Mouse (Mus musculus) activated CD4-positive, CD25-positive, alpha-beta regulatory T cell (primary cell): ENCODE measurements around the gene Mmaa. TPM values are rescaled to one million over a fixed set of nuclear protein-coding genes. Genes with fewer than 3 reads are reported as not detected.

Source experiments
- polyA plus RNA-seq, 2 experiments: library from polyadenylated mRNA; unstranded; fragments of 100-300 nt; shearing (Covaris generic); gene quantifications; one replicate each; pipeline ENCODE4 v1.2.1; 2017

Gene Mmaa
- 1 to 10 TPM; 6.5 to 6.8 TPM for polyA plus RNA-seq

DNA sequence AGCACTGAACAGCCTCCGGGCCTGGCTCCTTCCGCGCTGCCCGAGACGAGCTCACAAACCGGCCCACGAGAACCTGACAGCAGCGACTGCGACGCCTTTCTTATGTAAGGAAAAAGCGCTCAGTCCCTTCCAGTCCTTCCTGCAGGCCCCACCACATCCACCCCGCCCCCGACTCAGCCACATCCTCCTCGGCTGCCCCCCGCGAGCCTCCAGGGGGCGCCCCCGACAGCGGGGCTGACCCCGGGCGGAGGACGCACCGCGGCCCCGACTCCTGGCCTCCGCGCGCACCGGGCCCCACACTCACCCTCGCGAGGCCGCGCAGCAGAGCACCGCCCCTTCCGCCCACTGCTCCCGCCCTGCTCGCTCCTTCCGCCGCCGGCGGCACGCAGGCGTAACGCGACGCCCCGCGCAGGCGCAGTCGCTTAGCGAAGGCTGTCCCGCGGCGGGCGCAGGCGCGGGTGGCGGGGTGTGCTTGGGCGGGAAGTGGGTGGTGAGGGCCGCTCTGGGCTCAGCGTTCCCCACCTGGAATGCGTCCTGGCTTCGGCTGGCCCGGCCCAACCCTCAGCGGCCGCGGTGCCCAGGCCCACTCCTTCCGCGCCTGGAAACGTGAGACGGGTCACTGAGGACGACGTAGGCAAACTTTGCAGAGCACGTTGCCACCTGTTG is at the start of gene Mmaa:
TSS of gene Mmaa (minus strand) at position 328 of the 666 bp plus-strand sequence.

DNA sequence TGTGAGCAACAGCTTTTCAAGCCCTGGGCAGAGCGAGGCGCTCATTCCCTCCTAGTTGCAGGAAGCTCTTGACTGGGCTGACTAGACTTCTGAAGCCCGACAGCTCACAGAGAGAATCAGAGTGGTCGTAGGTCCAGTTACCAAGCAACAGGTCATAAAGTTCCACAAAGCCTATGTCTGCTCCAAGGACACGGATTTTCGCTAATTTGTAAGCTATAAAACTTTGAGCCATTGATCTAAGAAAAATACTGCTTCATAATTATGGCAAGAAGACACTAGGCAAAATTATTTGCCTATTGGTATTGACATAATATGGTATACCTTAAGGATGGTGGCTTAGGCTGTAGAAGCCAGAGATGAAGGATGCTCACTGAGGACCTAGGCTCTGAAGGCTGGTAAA is 46.3 kb downstream of the Mmaa start, which contains the start of gene 1700011L22Rik:
TSS of gene 1700011L22Rik (minus strand) at position 101 of the 400 bp plus-strand sequence.

Other genes starting within 250 kb of the Mmaa start
- not detected for gene 1700011L22Rik, start 46.4 kb downstream of the Mmaa start, polyA plus RNA-seq
- 10 to 100 TPM; 11.5 to 20.5 TPM for gene Smad1, start 104.6 kb upstream of the Mmaa start, polyA plus RNA-seq